Mouse (Mus musculus): ENCODE measurements at regions not wholly inside any gene's neighbourhood (a gene's known extent, or its start where the extent isn't known, plus 50 kb on each side); places are given as distances from the start of the nearest gene placed in this dataset.

DNA sequence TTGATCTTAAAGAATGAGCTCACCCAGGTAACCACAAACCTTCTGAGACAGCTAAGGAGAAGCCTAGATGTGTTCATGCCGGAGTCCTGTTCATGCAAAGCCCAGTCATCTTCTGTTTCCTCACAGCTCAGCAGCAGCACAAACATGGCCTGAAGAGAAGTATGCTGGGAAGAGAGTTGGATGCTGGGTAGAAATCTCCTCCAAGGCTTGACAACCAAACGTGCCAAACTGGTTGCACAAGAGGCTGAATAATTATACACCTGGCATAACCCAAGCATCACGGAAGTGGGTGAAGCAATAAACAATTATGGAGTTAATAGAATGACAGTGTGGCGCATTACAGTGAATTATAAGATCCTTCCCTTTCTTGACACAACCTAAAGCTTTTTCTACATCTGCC is 404.0 kb upstream of the Acvr2a start:
- DNase-seq = no peak

GRCm38 (mm10) chr2:48411392-48411791 is 402.5 kb upstream of the Acvr2a start:
- DNase-seq = no peak

- DNase-seq = no peak
These were observed 401.0 kb upstream of the Acvr2a start for GRCm38 (mm10) chr2:48412683-48413440.

GRCm38 (mm10) chr2:48414596-48415481 is 399.1 kb upstream of the Acvr2a start:
- DNase-seq = no peak

DNA sequence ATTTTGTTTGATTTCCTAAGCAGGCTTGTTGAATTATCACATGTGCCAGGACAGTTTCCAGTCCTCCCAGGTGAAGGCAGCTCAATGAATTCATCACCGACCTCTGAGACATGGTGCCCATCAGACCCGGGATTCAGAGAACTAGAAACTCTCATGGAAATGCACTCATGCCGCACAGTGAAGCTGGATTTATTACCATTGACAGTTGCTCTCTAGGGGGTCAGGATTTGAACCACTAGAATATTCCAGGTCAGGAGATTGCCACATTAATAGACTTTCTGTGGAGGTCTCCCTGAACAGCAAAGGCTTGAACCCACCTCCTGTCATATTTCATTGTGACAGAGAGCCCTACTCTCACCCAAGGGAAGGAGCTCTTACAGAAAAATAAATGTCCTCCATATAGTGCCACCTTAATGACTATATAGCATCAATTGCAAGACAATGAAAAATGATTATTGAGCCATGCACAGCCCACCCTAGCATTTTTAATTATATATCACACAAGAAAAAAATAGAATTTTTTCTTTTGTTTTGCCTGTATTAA is 397.6 kb upstream of the Acvr2a start:
- DNase-seq = no peak

DNA sequence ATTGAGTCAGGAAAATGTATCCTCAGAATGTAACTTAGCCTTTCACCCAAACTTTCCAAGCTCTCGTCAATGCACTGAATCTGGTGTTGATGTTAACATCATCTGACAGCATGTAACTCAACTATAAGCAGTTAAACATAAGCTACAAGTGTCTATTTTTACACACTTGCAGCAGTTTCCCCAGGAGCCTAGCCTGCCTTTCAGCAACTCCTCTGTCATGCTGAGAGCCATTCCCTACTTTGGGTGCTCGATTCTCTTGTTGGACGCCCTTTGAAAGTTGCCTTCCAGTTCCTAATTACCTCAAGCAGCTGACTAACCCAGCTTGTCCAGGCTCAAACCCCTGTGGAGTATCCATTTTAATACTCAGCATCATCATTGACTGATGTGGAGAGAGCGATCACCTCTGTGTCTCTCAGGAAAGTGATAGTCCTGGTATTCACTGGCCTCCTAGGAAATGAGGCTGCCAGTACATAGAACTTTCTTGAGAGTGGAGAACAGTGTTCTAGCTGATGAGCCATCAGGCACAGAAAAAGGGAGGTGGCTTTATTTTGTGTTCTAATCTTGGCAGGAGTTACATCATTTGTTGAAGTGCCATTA is 396.8 kb upstream of the Acvr2a start:
- no peak for DNase-seq

- DNase-seq = no peak
These were observed 393.1 kb upstream of the Acvr2a start for GRCm38 (mm10) chr2:48420791-48421190.

DNA sequence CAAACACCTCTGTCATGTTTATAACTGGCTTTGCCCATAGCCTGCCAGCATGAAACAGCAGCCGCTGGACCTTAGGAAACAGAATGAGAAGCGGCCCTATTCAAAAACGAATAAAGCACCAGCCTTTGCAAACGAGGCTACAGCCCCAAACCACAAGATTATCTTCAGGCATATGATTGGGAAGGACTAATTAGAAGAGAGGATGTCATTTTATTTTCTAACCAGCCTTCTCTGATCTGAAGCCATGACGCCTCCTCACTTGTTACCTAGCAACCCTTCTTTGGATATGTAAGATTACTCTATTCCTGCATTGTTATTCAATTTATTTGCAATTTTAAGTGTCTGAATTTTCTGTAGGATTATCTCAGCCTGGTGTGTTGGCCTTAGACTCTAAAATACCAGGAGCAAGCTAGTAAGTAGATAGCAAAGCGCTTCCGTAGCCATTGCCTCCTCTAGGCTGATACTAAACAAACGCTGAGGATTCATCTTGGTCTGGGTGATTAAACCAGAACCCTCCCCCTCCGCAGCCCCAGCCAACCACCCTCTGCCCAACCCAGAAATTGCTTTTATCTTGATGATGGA is 390.0 kb upstream of the Acvr2a start:
- no peak for DNase-seq

DNA sequence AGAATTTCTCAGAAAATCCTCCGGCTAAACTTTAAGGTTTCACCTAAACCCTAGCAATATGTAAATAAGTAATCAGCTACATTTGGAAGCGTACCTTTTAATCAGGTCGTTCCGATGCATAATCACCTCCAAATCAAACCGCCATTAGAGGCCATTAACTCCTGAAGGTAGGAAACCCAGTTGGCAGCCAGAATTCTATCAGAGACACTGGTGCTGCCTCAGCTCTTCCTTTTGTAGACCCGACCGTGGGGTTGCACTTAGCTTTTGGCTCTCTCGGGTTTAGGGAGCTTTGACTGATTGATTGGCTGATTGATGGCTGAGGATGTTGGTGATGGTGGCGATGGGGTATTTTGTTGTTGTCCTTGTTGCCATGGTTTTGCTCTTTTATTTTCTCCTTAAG is 389.3 kb upstream of the Acvr2a start:
- no peak for DNase-seq

DNA sequence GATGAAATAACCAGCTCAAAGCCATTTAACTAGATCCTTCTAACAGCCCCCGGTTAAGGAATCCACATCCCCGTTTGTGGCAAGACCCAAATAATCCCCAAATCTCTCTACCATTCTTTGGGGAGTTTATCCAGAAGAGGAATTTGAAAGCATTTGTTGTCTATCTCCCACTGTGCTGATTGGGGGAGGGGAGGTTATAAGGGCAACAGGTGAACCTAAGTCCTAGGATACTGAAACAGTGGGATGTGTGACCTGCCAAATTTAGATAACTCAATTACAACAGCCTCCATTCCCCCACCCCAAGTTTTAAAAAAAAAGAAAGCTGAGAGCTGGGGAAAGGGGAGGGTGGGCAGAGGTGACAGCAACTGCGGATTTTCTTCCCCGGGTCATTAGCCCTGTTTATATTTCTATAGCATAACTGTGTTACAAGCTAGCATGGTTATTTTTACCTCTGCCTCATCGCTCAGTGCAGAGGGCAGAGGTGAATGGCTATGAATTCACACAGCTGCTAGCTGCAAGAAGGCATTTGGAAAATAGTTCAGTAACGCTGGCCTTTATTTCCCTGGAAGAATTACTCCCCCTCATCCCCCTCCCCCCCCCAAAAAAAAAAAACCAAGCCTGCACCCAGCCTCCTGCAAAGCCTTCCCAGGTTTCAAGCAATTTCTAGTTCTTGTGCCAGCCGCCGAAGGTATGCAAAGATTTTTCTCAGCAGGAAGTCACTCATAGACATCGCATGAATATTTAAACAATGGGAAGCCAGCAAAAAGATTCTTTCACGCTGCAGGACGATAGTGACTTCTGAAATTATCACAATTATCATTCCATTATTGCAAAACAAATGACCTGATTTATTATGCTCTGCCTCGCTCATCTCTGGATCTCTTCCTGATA is 388.5 kb upstream of the Acvr2a start:
- DNase-seq = no peak

DNA sequence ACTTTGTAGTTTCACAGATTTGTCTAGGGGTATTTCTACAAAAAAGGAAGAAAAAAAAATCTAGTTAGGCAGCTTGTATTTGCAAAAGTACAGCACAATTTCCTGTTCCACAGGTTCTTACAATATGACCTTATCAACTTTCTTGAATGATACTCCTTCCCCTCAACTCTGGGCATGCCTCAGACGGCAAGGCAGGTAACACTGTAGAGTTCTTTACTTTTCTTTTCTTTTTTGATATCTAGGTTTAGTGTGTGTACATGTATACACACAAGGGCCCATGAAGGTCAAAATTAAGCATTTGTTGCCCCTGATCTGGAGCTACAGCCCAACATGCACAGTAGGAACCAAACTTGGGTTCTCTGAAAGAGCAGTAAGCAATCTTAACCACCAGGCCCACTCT is 381.4 kb upstream of the Acvr2a start:
- no peak for DNase-seq

- DNase-seq = peak; percentile 47
These were observed 372.5 kb upstream of the Acvr2a start for GRCm38 (mm10) chr2:48441296-48441990.

- DNase-seq = peak; percentile 83
These were observed 371.8 kb upstream of the Acvr2a start for GRCm38 (mm10) chr2:48441991-48442544.

DNA sequence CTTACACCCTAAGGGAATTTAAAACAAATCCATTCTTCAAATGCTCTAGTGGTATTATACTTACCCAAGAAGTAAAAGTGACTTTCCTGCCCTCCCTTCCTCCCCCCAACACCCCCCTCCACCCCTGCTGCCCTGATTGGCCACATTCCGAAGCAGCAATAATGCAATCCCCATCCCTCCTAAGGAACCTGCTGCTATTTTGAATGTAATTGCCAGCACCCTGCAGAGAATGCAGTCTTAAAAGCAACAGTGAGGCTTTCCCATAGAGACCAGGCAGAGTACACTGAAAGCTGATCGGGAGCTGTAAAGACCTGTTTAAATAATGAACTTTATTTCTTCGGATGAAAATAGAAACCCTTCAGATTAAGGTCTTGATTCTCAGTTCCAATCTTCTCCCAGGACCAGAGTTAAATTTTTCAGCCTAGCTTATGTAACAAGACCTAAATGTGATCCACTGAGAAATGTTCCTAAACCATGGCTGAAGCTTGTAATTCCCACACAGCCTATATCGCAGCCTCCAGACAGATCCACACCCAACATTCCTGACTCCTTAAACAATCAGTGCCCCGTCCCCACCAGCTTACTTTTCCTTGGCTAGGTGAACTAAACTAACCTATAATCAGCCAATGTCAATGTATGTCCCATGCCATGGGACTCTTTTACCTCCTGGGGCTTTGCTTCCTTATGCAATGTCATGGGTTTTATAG is 367.9 kb upstream of the Acvr2a start:
- no peak for DNase-seq

DNA sequence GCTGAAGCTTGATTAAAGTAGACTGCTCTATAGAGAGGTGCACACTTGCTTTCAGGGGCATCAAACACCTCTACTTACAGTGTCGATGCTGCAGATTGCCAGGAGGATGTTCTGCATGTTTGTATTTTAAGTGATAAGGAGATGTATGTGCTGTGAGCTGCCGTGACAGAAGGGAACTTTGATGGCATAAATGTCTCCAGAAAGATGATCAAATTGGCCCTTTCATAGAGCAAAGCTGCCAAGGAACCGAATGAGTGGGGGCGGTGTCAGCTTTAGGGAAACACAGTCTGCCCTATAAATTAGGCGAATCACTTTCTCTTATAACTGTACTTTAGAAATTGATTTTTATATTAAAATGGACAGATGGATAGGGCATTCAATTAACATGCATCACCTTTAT is 367.3 kb upstream of the Acvr2a start:
- DNase-seq = no peak

- peak; percentile 64 for DNase-seq
These were observed 364.6 kb upstream of the Acvr2a start for GRCm38 (mm10) chr2:48449165-48449842.

GRCm38 (mm10) chr2:48456072-48457040 is 357.6 kb upstream of the Acvr2a start:
- DNase-seq = peak; percentile 18

DNA sequence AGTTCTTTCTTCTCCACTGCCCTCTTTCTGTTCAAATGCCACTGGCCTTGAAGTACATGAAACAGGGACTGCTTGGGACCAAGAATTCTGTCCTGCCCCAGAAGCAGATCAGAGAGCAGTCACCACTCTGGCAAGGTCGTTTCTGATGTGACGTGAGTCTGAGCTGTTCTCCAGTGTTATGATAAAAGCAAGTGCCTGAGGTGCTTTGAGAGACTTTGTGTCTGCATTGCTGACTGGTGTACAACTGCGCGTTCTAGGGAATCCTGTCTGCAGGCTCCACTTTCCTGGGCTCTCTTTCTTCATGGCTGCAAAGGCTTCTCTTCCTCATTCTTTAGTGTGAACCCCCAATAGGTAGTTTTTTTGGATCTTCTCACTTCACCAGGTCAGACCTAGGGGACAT is 356.8 kb upstream of the Acvr2a start:
- peak; percentile 72 for DNase-seq

All from adrenal gland, adult 2 months (tissue).